Mouse (Mus musculus): ENCODE measurements around the gene Ank2.

DNA sequence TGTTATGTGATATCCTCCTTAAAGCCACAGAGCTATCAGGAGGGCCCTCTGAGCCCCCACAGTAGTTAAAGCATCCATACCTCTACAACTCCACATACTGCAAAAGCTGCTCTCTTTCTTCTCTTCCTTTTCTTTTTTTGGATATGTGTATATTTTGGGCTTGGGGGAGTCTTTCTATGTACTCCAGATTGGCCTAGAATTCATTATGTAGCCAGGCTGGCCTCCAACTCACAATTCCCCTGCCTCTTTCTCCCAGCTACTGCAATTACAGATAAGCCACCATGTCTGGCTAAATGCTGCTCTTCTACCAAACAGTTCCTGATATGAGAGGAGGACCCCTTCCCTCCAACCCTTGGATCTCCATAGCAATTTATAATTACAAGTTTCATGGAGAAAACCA is 250.5 kb downstream of the Ank2 start:
- no peak for TF ChIP-seq POLR2A (IDR thresholded peaks at IDR 0.05; ENCODE audit: low read depth, low read length)
- TF ChIP-seq CTCF (IDR thresholded peaks at IDR 0.05; ENCODE audit: extremely low read depth, insufficient read length, insufficient replicate concordance, low read depth, low read length) = no peak

All from small intestine, adult 2 months (tissue).